Mouse (Mus musculus) thymus, postnatal 10 days (tissue): ENCODE results near the gene Zfp369.
"Not testable (repeated sequence)": the region's sequence is repeated elsewhere in the genome, so short reads cannot be mapped to it uniquely, and the experiment has no call there.

Experiments used
- DNase-seq, 2 experiments: peaks; one replicate each; pipeline ENCODE4 v3.0.0; 2021; ENCODE audit warnings: low spot score in 2 of 2

Gene Zfp369

DNA sequence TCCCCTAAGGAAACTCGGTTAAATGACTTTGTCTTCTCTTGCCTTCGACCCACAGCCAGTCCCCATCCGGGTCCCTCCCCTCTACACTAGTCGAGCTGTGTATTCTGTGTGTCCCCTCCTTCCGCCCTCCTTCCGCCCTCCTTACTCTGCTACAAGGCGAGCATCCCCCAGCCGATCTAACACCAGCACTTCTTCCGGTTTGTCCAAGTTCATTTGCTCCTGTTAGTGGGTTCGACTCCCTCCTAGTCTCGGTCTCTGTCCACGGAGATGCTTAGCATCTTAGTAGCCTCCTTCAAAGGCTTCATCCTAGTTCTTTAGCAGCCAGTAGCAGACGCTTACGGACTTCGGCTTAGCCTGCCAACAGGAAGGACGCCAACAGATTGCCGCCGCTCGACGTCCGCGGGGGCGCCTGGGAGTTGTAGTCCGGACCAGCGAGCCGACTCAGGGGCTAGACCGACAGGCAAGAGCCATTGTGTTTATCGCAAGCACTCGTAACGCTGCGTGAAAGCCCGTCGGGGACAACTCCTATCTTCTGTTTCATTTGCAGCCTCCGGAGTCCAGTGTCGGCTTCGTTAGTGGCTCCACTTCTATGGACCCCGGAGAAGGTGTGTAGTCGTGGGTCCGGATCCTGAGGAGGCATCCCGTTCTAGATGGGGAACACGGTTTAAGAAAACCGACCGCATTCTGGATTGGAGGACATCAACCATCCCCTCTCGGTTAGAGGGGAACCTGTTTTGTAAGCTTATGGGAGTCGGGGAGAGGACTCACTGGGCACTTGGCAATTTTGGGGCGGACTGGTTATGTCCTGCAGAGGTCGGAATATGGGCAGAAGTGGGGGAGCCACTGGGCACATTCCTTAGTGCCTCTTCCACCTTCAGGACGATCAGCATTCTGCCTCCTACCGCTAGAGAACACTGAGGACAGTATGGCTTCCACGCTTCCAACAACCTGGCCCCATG is at the start of gene Zfp369:
Zfp369 (plus strand) TSS at position 432 of the 959 bp plus-strand sequence.
- peak; percentile 89 to 90 for DNase-seq

DNA sequence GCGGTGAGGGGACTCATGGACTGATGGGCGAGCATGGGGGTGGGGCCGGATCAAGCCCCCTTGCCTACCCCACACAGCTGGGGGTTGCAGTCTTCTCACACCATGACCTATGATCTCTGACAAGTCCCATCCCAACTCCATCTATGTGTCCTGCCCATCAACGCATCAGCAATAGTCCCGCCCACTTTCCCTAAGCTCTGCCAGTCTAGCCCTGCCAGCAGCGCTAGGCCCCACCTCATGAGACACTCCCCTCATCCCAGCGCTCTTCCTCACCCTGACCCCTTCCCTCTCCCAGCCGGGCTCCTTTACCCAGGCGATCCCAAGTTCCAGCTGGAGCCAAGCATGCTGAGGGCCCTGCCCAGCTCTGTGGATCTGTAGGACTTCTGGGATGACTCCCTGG is 41.4 kb upstream of the Zfp369 start:
- DNase-seq: no peak

DNA sequence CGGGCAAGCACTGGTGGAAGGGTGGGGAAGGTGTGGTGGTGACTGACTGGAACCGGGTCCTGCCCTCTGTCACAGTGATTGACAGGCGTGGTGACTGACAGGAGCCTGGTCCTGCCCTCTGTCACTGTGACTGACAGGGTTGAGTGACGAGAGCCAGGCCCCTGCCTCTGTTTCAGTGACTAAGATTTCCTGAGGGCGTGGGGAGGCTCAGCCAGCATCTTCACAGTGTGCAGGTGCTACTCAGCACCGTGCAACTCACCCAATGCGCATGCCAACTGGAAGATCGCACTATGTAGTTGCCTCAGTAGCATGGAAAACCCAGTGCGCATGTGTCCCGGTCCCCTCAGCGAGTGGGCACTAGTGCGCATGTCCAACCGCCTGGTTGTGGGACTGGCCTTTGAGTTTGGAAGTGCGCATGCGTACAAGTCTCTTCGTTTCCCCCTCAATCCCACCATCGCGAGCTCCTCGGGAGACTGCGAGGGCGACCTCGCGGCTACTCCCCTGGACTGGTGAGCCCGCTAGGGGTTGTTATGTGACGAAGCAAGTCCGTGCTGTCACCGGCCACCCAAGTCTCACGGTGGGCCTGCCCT is 38.0 kb upstream of the Zfp369 start:
- DNase-seq: peak; percentile 96 to 97

DNA sequence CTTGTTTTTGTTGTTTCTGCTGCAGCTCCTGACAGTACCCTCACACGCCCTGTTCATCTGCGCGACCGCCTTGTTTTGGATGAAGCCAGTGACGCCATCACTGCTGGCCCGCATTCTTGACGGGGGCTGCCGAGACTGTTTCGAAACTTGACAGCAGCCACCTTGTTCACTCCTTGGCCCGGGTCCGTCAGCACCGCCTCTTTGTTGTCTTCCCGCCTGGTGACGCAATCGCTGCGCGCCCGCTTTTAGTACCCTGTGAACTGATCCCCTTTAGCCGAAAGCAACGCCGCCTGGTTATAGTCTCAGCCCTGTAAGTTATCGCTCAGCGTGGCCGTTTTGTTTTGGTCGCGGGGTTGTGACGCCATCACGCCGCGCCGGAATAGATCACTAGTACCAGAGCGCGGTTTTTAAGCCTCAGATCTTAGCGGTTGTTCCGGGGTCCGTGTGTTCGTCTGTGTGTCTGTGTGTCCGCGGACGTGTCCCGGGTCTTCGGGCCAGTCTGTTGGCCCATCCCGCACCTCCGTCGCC is 37.5 kb upstream of the Zfp369 start:
- peak; percentile 92 to 93 for DNase-seq

DNA sequence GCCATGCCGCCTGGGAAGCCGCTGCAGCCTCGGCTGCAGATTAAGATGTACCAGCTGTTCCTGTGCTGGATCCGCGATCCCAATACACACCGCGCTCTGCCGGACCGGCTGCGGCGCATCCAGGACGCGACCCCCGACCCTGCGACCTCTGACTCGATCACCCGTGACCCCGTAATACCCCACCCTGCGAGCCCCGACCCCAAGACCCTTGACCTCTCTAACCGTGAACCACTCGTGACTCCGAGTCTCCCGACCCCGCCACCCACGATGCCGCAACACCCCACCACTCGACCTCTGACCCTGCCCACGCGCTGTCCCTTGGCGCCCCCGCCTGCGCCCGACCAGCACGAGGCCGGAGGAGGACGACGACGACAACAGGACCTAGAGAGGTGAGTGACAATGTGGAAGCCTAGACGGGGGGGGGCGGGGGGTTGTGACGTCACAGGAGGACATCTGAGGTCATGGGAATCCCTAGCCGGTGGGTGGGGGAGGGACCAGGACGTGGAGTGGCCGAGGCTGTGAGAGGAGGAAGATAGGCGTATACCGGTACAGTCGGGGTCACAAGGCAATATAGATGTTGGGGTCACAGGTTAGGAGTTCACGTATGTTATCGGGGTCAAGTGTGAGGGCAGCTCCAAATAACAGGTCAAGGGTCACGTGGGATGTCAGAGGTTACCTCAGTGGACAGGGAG is 36.8 kb upstream of the Zfp369 start:
- DNase-seq: peak; percentile 27 to 65

DNA sequence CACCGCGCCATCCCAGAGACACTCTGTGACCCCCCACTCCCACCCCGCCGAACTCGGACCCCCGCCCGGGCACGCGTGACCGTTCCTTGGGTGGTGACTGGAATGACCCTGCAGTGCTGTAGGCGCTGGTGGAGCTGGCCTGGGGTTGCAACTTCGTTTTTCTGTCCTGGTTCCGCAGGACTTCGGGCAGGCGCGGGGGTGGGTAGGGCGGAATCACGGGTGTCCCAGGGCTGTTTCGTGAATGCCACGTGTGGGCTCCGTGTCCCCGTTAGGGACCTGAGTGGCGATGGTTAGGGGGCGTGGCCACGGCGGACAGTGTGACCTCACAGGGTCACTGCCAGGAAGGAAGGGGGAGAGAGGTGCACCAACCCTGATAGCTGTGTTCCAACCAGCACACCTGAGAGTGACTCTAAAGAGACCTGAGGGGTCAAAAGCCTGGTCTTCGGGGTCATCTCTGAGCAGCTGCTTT is 36.3 kb upstream of the Zfp369 start:
- peak in 1 of 2 experiments; percentile 30 for DNase-seq

DNA sequence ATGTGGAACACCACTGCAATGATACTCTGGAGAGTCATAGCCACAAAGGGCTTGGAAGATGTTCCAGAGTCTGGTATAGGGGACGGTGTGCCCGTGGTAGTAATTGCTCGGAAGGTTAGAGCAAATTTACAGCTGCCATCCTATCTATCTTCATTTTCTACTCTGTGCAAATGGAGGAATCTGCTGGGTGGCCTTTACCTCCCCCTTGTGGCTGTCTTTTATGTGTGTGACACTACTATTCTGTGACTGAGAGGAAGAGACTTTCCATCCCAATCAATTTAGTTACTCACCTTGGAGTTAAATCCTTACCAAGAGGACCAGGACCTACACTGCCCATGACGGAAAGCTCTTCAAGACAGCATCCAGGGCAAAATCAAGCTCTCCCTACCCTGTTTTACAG is 35.3 kb upstream of the Zfp369 start:
- peak in 1 of 2 experiments; percentile 34 for DNase-seq

DNA sequence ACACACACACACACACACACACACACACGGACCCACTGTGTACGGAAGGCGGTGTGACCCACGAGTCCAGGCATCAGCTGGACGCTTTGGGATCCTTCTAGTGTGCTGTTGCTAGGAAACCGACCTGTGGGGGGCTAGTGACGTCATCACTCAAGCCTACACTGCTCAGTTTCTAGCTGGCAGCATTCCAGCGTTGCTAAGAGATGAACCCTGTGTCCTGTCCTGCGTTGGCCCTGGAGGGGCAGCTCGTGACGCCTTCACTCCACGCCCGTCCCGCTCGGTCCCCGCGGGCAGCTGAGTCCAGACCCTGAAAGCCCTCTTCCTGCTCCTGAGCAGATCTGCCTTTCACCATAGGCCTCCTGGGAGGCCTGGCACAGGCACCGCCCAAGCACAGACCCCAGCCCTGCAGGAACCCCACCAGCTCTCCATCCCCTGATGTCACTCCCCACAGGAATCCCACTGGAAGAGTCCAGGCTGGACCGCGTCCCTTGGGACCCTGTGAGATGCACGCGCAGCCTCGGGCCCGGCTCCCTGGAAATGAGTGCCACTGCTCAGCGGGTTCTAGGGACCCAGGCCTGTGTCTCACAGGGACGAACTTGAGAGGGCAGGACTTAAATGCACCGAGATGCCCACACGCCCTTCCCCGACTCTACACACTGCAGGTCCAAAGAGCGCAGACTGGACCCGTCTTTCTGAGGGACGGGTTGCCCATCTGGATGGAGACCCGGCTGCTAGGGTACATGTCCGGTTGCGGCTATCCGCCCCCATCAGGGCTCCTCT is 20.2 kb upstream of the Zfp369 start:
- DNase-seq: no peak

DNA sequence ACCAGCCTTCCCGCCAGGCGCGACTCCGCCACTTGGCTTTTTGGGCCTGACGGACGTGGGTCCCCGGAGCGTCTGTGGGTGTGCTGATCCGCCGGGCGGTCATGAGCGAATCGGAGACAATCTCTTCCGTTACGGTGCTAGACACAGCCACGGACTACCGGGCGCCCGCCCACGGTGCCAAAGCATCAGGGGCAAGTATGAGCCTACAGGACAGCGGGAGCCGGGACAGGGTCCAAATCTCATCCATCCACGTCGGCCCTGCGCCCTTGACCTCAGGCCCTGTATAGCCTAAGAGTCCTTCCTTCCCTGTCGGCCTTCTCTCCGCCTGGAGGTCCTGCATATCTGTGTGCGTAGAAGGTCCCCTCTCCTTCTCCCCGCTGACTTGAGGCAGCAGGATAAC is 19.4 kb upstream of the Zfp369 start, which contains the start of gene Gm10775:
Gm10775 (plus strand) TSS at position 301 of the 400 bp plus-strand sequence.
- no peak for DNase-seq

DNA sequence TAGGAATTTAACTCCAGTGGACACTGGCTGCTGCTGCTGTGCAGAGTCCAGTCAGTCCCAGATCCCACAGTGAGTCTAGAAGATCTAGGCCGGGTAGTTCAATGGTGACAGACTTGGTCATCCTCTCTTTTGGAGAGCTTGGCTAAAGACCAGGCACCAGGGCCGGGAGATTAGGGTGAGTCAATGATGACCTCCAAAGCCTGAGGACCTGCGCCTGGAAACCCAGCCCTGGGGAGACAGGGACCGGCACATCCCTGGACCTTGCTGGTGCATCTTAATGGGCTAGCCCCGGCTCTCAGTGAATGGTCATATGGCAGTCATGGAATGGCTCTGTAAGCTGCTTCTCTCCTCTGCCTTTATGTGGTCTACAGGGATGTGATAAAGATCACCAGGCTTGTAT is 16.5 kb upstream of the Zfp369 start:
- no peak for DNase-seq

DNA sequence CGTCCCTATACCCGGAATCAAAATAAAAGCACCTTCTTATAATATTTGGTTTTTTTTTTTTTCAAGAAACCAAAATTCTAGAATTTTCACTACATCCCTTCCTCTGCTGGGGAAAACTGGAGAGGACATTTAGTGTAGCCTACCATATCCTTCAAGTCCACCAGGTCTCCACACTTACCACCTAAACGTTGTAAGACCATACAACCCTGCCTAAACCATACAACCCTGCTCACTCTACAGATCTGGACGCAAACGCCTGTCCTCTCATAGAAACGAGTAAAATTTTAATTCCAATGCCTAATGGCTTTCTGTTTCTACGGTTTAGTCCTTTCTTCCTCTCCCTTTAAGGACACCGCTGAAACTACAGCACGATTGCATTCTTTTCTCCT is 626 bp upstream of the Zfp369 start:
- DNase-seq: no peak

DNA sequence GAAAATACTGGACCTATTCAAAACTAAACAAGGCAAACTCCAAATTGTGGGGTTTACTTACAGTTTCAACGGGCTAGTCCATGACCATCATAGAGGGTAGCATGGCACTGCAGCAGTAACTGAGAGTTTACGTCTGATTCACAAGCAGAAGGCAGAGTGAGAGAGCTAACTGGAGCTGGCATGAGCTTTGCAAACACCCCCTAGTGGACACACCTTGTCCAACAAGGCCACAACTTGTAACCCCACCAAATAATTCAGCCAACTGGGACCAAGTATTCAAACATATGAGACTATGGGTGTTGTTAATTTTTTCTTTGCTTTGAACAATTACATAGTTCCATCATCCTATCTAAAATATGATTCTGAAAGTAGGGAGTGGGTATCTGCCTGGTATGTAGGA is 8.2 kb downstream of the Zfp369 start:
- peak in 1 of 2 experiments; percentile 12 for DNase-seq

DNA sequence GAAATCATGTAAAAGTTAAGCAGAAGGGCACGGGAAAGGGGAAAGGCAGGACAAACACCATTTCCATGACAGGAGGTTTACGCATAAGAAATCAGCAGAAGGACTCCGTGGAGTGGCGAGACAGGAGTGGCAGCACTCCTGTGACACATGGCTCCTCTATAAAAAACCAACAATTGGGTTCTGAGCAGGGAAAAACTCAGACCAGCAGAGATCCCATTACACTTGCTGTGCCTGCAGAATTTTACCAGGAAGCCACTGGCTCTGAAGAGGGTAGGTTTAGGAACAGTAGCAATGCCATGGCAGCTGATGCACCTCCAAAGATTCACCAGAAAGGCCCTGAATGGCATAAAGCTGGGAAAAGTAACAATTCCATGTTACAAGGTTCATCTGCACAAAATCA is 17.7 kb downstream of the Zfp369 start:
- no peak for DNase-seq

DNA sequence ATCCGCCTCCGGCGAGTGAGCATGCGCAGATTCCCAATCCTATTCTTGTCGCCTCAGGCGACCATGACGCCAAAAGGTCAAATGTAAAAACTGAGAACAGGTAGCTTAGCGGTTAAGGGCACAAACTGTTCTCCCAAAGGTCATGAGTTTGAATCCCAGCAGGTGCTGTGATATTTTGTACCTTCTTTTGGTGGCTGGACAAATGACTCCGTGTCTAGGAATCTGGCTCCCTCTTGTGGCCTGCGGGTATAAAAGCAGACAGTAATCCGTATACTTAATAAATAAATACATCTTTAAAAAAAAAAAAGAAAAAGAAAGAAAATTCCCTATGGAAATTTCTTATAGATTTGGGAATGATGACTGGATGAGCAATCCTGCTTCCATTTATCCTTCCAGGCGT is 32.2 kb downstream of the Zfp369 start:
- peak in 1 of 2 experiments; percentile 30 for DNase-seq

DNA sequence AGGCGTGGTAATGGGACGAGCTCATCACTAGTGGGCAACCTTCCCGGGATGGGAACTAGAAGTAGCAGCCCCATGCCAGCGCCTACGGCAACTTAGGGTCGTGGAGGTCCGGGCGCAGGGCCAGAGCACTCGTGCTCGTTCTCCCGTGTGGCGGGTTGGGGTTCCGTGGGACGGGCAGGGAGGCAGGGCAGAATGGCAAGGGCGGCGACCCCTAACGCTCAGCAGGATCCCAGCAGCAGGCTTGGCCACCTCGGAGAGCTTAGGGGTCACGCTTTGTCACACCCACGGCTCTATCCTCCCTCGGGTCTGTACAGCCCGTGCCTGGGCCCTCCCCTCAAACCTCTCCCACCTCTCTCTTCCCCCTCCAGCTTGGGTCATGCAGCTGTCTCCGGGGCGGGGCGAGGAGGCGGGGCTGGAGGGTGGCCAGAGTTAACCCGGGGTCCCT is 32.7 kb downstream of the Zfp369 start:
- no peak for DNase-seq

DNA sequence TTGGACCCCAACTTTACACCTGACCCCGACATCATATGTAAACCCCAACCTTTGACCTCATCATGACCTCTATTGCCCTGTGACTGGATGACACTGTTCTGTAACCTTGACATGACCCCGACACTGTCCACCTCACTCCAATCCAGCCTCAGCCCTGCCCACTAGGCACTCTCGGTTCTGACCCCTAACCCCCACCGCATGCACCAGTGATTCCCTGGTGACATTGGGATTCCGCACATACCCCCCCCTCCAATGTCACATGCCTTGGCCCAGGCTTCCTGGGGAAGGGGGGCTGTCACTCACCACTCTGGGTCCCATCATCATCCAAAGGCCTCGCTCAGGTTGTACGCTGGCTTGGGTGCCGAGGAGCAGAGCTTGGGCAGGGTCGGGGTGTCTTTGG is 33.2 kb downstream of the Zfp369 start:
- no peak for DNase-seq

DNA sequence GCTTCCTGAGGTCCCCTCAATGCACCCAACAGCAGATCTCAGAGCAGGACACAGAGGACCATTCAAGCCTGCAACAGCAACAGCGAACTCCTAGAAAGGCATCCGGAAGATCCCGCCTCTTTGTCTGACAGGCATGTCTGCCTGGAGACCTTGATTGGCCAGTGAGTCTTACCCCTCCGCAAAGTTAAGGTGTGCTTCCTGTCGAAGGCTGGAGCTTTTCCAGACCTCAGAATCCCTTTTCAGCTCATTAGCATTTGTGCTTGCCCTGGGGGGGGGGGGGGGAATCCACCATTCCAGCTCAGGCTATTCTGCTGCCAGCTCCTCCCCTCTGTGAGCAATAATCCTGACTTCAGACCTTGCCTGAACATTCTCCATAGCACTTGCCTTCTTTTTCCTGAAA is 69.9 kb downstream of the Zfp369 start:
- not testable (repeated sequence) for DNase-seq

DNA sequence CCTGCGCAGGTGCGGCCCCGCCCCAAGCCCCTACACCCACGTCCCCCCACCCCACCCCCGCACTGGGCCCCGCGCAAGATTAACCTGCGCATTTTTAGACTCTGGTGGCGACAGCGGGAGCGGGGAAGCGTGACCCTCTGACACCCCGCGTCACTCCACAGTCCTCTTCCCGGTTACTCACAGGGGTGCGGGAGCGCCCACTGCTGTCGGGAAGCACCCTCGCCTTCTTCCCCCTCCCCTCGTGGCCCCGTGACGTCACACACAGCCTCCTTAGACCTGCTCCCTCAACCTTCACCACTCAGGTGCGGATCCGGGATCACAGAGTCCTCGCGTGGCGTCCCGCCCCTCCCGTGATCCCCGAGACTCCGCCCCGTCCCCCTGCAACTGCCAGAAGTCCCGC is 73.2 kb downstream of the Zfp369 start:
- not testable (repeated sequence) for DNase-seq
